Mouse (Mus musculus) brain, embryonic 14.5 days (tissue): Measurements from ENCODE around the gene Szrd1.

Experiments used
- CTCF ChIP-seq: fragments of 200-500 bp; IDR thresholded peaks from 2 replicates; pipeline ENCODE4 v1.5.1; 2012; ENCODE audit warnings: inconsistent platforms, mild to moderate bottlenecking, moderate library complexity, borderline replicate concordance; ENCODE audit not compliant: insufficient read depth, insufficient read length; ENCODE audit errors: extremely low read depth
- POLR2A ChIP-seq: fragments of 200-500 bp; IDR thresholded peaks from 2 replicates; pipeline ENCODE4 v1.6.1; 2012; ENCODE audit warnings: mild to moderate bottlenecking, inconsistent platforms, borderline replicate concordance; ENCODE audit not compliant: poor library complexity, insufficient read depth, insufficient read length, severe bottlenecking; ENCODE audit errors: extremely low read depth

DNA sequence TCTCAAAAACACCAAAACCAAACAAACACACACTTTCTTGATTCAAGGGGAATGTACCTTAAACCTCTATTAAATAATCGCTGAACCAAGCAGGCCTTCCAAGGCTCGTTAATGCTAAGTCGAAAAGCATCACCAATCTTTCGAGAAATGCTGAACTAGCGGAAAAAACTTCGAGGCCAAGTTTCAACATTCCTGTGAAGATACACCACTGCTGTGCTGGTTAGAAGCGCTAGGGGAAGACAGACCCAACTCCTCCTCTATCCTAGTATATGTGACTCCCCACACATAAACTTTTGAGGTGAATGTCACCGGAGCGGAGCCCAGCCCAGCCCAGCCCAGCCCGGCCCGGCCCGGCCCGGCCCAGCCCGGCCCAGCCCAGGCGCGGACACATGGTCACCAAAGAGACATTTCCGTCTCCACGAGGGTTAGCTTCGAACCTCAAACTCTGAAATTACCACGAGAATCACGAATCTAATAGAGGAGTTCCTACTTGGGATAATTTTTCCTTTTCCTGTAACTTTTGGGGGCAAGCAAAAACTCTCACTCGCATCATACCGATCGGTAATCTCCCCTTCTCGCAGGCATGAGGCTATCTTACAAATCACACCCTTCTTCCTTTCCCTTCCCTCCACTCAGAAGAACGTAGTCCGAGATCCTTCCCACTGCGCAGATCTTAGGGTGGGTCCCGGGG, 1.0 kb downstream of the Szrd1 start:
- TF ChIP-seq POLR2A (no peak), CTCF (no peak)
